Mouse (Mus musculus) liver, adult 2 months (tissue): Measurements from ENCODE around the gene Bex1. TPM values are rescaled to one million over a fixed set of nuclear protein-coding genes. Genes with fewer than 3 reads are reported as not detected.

Experiments used
- DNase-seq: peaks from one replicate; pipeline ENCODE4 v3.0.0-alpha.2; 2011; ENCODE audit warnings: low read depth, low spot score; ENCODE audit errors: extremely low read depth
- H3K27ac ChIP-seq: fragments of 200-500 bp; replicated peaks from 2 replicates; pipeline ENCODE4 v1.5.1; 2012; ENCODE audit warnings: low read depth, mild to moderate bottlenecking, control low read depth, inconsistent platforms, low read length; ENCODE audit not compliant: insufficient read depth
- H3K27me3 ChIP-seq: fragments of 200-500 bp; 2 replicates; pipeline ENCODE4 v1.6.1; 2012; ENCODE audit warnings: mild to moderate bottlenecking, moderate library complexity, low read length, inconsistent platforms; ENCODE audit not compliant: control insufficient read depth, insufficient read depth
- H3K36me3 ChIP-seq: fragments of 200-500 bp; 2 replicates; pipeline ENCODE4 v1.6.1; 2012; ENCODE audit warnings: low read length, inconsistent platforms; ENCODE audit not compliant: control insufficient read depth, insufficient read depth
- H3K4me1 ChIP-seq: fragments of 200-500 bp; 2 replicates; pipeline ENCODE4 v1.6.1; 2011; ENCODE audit warnings: low read length; ENCODE audit not compliant: control insufficient read depth, insufficient read depth
- H3K4me3 ChIP-seq: fragments of 200-500 bp; 2 replicates; pipeline ENCODE4 v1.5.1; 2011; ENCODE audit warnings: low read depth, mild to moderate bottlenecking, control low read depth, low read length, moderate library complexity; ENCODE audit not compliant: insufficient read depth
- H3K79me2 ChIP-seq: fragments of 200-500 bp; 2 replicates; pipeline ENCODE4 v1.6.1; 2012; ENCODE audit warnings: inconsistent platforms, mild to moderate bottlenecking, low read length, moderate library complexity; ENCODE audit not compliant: control insufficient read depth, insufficient read depth
- H3K9ac ChIP-seq: fragments of 200-500 bp; 2 replicates; pipeline ENCODE4 v1.6.1; 2012; ENCODE audit warnings: low read depth, mild to moderate bottlenecking, control low read depth, inconsistent platforms, low read length
- CTCF ChIP-seq: fragments of 200-500 bp; IDR thresholded peaks from 2 replicates; pipeline ENCODE4 v1.5.1; 2011; ENCODE audit warnings: low read depth, low read length, control low read depth
- POLR2A ChIP-seq: fragments of 200-500 bp; IDR thresholded peaks from 2 replicates; pipeline ENCODE4 v1.6.1; 2011; ENCODE audit warnings: low read length, control low read depth; ENCODE audit not compliant: insufficient read depth; ENCODE audit errors: extremely low read depth
- WGBS: fragments of 180-500 bp; shearing (Covaris S2); methylation state at CpG from one replicate; pipeline ENCODE4 v1.1.7; 2018; 5-methylcytosine and 5-hydroxymethylcytosine counted together
- polyA plus RNA-seq: library from polyadenylated mRNA; depleted of rRNA; stranded (reverse); fragments of >200 nt; gene quantifications from 2 replicates; pipeline ENCODE4 v1.2.3, GENCODE M21; 2012
- total RNA-seq: library from RNA; depleted of rRNA; stranded (reverse); fragments of >200 nt; gene quantifications from 2 replicates; pipeline ENCODE4 v1.2.3, GENCODE M21; 2014

The Bex1 gene
- total and polyA plus RNA-seq, 2 experiments, result not detected

- WGBS, result 22% methylated on average over 1 of the region's 1 CpGs
These were observed 32.2 kb downstream of the Bex1 start for GRCm38 (mm10) chrX:136183107-136183506.

GRCm38 (mm10) chrX:136180897-136181553 lies 34.3 kb downstream of the Bex1 start:
- Histone ChIP-seq H3K27me3 (no peaks in the 10 kb centered on the region), H3K36me3 (no peaks in the 10 kb centered on the region), H3K9ac (no peak overlapping the region), H3K27ac (no peak overlapping the region), H3K79me2 (no peaks in the 10 kb centered on the region), H3K4me1 (no peaks in the 10 kb centered on the region), H3K4me3 (no peak overlapping the region)
- TF ChIP-seq POLR2A, result no peak
- no peak for TF ChIP-seq CTCF
- DNase-seq, result no peak
- 58% methylated on average over 10 of the region's 11 CpGs for WGBS

More at GRCm38 (mm10) chrX:136183107-136183506, 32.2 kb downstream of the Bex1 start:
- Histone ChIP-seq H3K36me3 (no peaks in the 10 kb centered on the region), H3K79me2 (no peaks in the 10 kb centered on the region), H3K9ac (no peak overlapping the region), H3K27ac (no peak overlapping the region), H3K4me1 (no peaks in the 10 kb centered on the region), H3K4me3 (no peak overlapping the region), H3K27me3 (no peaks in the 10 kb centered on the region)
- TF ChIP-seq POLR2A, result no peak
- peak; percentile 68 for DNase-seq

- no peaks in the 10 kb centered on the region for H3K79me2 ChIP-seq
- no peaks in the 10 kb centered on the region for H3K4me1 ChIP-seq
- no peak overlapping the region for H3K27ac ChIP-seq
- TF ChIP-seq CTCF (no peak), POLR2A (no peak)
- WGBS, result 6% methylated on average over 10 of the region's 10 CpGs
- H3K27me3 ChIP-seq, result no peaks in the 10 kb centered on the region
- peak overlapping the region; percentile 67; the same call in 1 of the 2 replicates for H3K4me3 ChIP-seq
- no peaks in the 10 kb centered on the region for H3K36me3 ChIP-seq
- H3K9ac ChIP-seq, result no peak overlapping the region
- DNase-seq, result peak; percentile 10
These were observed 42.5 kb downstream of the Bex1 start for GRCm38 (mm10) chrX:136172786-136173185.

GRCm38 (mm10) chrX:136172118-136172551 lies 43.2 kb downstream of the Bex1 start, which contains the start of gene Tceal8:
Tceal8 (minus strand) TSS chrX:136172342.
- no peaks in the 10 kb centered on the region for H3K79me2 ChIP-seq
- peak; percentile 85 for DNase-seq
- peak within 1 kb of the TSS; percentile 80 for H3K27ac ChIP-seq
- H3K36me3 ChIP-seq, result no peaks in the 10 kb centered on the region
- peak within 1 kb of the TSS; percentile 67 for H3K4me3 ChIP-seq
- WGBS, result 0% methylated on average over 10 of the region's 10 CpGs
- TF ChIP-seq POLR2A (no peak), CTCF (no peak)
- H3K4me1 ChIP-seq, result no peaks in the 10 kb centered on the region
- no peaks in the 10 kb centered on the region for H3K27me3 ChIP-seq
- H3K9ac ChIP-seq, result peak within 1 kb of the TSS; percentile 77

GRCm38 (mm10) chrX:136171189-136172117 lies 43.9 kb downstream of the Bex1 start:
- H3K79me2 ChIP-seq, result no peaks in the 10 kb centered on the region
- no peak for TF ChIP-seq POLR2A
- H3K27ac ChIP-seq, result peak overlapping the region; percentile 80
- no peak for DNase-seq
- peak overlapping the region; percentile 77 for H3K9ac ChIP-seq
- H3K27me3 ChIP-seq, result no peaks in the 10 kb centered on the region
- no peaks in the 10 kb centered on the region for H3K4me1 ChIP-seq
- H3K4me3 ChIP-seq, result peak overlapping the region; percentile 67
- WGBS, result under 1% methylated on average over 24 of the region's 24 CpGs
- H3K36me3 ChIP-seq, result no peaks in the 10 kb centered on the region
